ENCODE assay signal across 10 mouse cellular contexts in the genomic region with DNA sequence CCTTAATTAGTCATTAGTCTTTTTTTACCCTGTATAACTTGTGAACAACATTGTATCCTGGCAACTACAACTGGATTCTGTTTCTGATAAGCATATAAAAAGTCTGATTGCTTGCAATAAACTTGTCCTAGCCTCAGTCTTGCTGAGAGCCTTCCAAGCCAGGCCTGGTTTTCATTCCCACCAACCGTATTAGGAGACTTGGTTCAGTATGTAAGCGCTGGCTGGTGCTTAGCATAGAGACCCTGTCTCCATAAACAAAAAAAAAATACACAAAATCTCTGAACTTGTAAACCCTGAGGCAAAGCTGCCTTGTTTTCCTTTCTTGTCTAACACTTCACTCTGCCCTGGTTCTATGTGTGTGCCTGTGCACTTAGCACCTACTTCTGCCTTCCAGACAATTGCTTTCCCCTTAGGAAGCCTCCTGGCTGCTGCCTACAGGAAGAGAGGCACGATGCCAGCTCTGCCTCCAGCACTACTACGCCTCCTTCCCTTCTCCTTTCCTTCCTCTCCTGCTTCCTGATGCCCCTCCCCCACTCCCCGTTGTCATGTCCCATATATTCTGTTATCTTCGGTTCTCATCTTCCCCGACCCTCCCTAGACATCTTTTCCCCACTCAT. TPM values are rescaled to one million over a fixed set of nuclear protein-coding genes. Genes with fewer than 3 reads are reported as not detected.
DNase-seq lines count a peak whose midpoint lies in the region; ATAC-seq and TF ChIP-seq lines count a peak whose summit lies in the region.
"Had no signal": no experiment of that assay in that cellular context is flagged by ENCODE, and none has a peak within 500 bp of the region (broad histone marks: within the 10 kb centered on the region; RNA-seq: fewer than 3 reads in every experiment).

No protein-coding gene starts in this region.

- intact Hi-C loops in gastrocnemius, postnatal 14 days (cut with DNase I; ENCODE audit: low total_unique reads) = no loop called here

- ATAC-seq in limb, embryonic 12.5 days (ENCODE audit: insufficient number of reproducible peaks, insufficient read depth, low FRiP score, low TSS enrichment, low read depth) = 0 out of 2 replicates have a peak, but pooled peaks have one; percentile 65
- peak; percentile 35; the same call in 1 of the 2 replicates for ATAC-seq in stomach, postnatal 0 days (ENCODE audit: low FRiP score, low TSS enrichment)
- no peak for ATAC-seq in granulocyte monocyte progenitor cell, adult 5-6 weeks (replicated peaks; ENCODE audit: poor library complexity, severe bottlenecking)

- no peaks in the 10 kb centered on the region for H3K9me3 ChIP-seq in limb, embryonic 12.5 days
- H3K9me3 ChIP-seq in stomach, postnatal 0 days (ENCODE audit: control insufficient read depth, low read length) = no peaks in the 10 kb centered on the region

- no peak overlapping the region; the same call in 1 of the 2 replicates for H3K4me2 ChIP-seq in limb, embryonic 12.5 days
- H3K4me2 ChIP-seq in stomach, postnatal 0 days (replicated peaks; ENCODE audit: low read depth) = no peak overlapping the region

- H3K36me3 ChIP-seq in limb, embryonic 12.5 days = no peaks in the 10 kb centered on the region
- H3K36me3 ChIP-seq in stomach, postnatal 0 days (ENCODE audit: control insufficient read depth, insufficient read depth, low read length) = no peaks in the 10 kb centered on the region

- DNase-seq in gastrocnemius, postnatal 14 days = peak; percentile 23
- DNase-seq in gastrocnemius, adult 18-20 months (ENCODE audit: low spot score) = no peak
- DNase-seq in retina, postnatal 1 day = peak; percentile 15
- no peak for DNase-seq in retina, embryonic 14.5 days (ENCODE audit: low spot score)
- DNase-seq in stomach, postnatal 0 days (ENCODE audit: low spot score) = no peak
- no peak for DNase-seq in layer of hippocampus, adult 2 months (ENCODE audit: low spot score in 2 of 2)
- DNase-seq: cerebellum, adult 11 months had no signal

- WGBS in limb, embryonic 12.5 days = 31% methylated on average over 7 of the region's 7 CpGs
- 39% methylated on average over 7 of the region's 7 CpGs for WGBS in stomach, postnatal 0 days

- no peak overlapping the region for H3K9ac ChIP-seq in limb, embryonic 12.5 days (replicated peaks)
- H3K9ac ChIP-seq in stomach, postnatal 0 days (ENCODE audit: low read length) = no peak overlapping the region

- TF ChIP-seq CTCF in stomach, postnatal 0 days (IDR thresholded peaks at IDR 0.05; ENCODE audit: low read depth) = no peak
- TF ChIP-seq CTCF in layer of hippocampus, adult 2 months (conservative IDR thresholded peaks at IDR 0.05) = no peak

- H3K4me3 ChIP-seq in limb, embryonic 12.5 days (replicated peaks) = no peak overlapping the region
- H3K4me3 ChIP-seq in stomach, postnatal 0 days (ENCODE audit: low read depth, low read length) = no peak overlapping the region
- H3K4me3 ChIP-seq in layer of hippocampus, adult 2 months = no peak overlapping the region

- peak overlapping the region; percentile 50; the same call in 1 of the 2 replicates for H3K27ac ChIP-seq in limb, embryonic 12.5 days
- no peak overlapping the region for H3K27ac ChIP-seq in stomach, postnatal 0 days (replicated peaks)
- no peak overlapping the region for H3K27ac ChIP-seq in layer of hippocampus, adult 2 months

- H3K27me3 ChIP-seq in limb, embryonic 12.5 days = no peaks in the 10 kb centered on the region
- no peaks in the 10 kb centered on the region for H3K27me3 ChIP-seq in stomach, postnatal 0 days (ENCODE audit: control insufficient read depth, insufficient read depth, low read length)

- TF ChIP-seq EP300 in stomach, postnatal 0 days (optimal IDR thresholded peaks at IDR 0.05) = no peak

- H3K4me1 ChIP-seq in limb, embryonic 12.5 days (replicated peaks) = peaks cover 36% of the 10 kb centered on the region
- no peaks in the 10 kb centered on the region for H3K4me1 ChIP-seq in stomach, postnatal 0 days (replicated peaks; ENCODE audit: control insufficient read depth, insufficient read depth)

RNA-seq across cellular contexts. Expression of a gene that starts 14.8 kb away (rescaled TPM):
- under 1 TPM; 0.58 to 0.66 TPM for total RNA-seq in gastrocnemius, postnatal 14 days (2021)
- total RNA-seq in gastrocnemius, adult 18-20 months (2021) = not detected
- 7.5 and 8.0 TPM in 2 replicates for polyA plus RNA-seq in limb, embryonic 12.5 days (2016; fragmentation: Nextera tagmentation; extraction: Ambion mirVana)
- polyA plus RNA-seq in stomach, postnatal 0 days (2015; fragmentation: Nextera tagmentation; extraction: Ambion mirVana) = 0.63 and 0.98 TPM in 2 replicates
- total RNA-seq in layer of hippocampus, adult 2 months (2021) = under 1 TPM; 0.20 to 0.54 TPM
- not detected in 2 replicates for total RNA-seq in granulocyte monocyte progenitor cell, adult 5-6 weeks (2014; fragmentation: Nextera tagmentation)
- not detected in 2 replicates for total RNA-seq in granulocyte monocyte progenitor cell, adult 5-6 weeks (2017)
- total RNA-seq: hematopoietic stem cell, adult 5-6 weeks had no signal

Comparison
In these comparisons a context has a peak if more than half of its experiments do, and no peak if none do; other contexts are left out.
1. DNase-seq: peak in gastrocnemius, postnatal 14 days (single experiment) and retina, postnatal 1 day (single experiment); none in gastrocnemius, adult 18-20 months (single experiment), retina, embryonic 14.5 days (single experiment), stomach, postnatal 0 days (single experiment) and layer of hippocampus, adult 2 months (0 of 2).